Mouse (Mus musculus): ENCODE measurements at regions not wholly inside any gene's neighbourhood (a gene's known extent, or its start where the extent isn't known, plus 50 kb on each side); places are given as distances from the start of the nearest gene placed in this dataset.

DNA sequence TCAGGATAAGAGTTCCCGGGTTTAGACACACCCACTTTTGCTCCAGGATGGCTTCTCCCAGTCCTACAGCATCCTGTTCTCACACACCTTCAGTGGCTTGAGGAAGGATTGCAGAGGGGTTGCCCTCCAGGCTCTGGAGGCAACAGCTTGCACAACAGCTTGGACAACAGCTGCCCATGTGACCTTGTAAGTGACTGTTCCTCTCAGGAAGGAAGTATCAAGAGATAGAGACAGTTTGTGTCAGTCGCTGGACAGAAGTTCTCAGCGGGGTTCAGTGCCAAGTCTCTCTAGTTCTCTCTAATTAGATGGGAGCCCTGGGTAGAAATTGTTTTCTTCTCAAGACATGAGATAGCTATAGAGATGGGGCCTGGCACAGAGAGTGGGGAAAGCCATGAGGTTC lies 252.9 kb upstream of the Tle3 start:
- no peak overlapping the region for H3K4me3 ChIP-seq
- no peak for DNase-seq (ENCODE audit: low spot score)
- H3K36me3 ChIP-seq = no peaks in the 10 kb centered on the region
- H3K4me1 ChIP-seq = peaks cover 4% of the 10 kb centered on the region; the same call in 1 of the 2 replicates
- no peak overlapping the region for H3K27ac ChIP-seq
- 70% methylated on average over 3 of the region's 3 CpGs for WGBS
- H3K27me3 ChIP-seq (ENCODE audit: insufficient read depth, poor library complexity, severe bottlenecking) = peaks cover 58% of the 10 kb centered on the region
- no peaks in the 10 kb centered on the region for H3K9me3 ChIP-seq

DNA sequence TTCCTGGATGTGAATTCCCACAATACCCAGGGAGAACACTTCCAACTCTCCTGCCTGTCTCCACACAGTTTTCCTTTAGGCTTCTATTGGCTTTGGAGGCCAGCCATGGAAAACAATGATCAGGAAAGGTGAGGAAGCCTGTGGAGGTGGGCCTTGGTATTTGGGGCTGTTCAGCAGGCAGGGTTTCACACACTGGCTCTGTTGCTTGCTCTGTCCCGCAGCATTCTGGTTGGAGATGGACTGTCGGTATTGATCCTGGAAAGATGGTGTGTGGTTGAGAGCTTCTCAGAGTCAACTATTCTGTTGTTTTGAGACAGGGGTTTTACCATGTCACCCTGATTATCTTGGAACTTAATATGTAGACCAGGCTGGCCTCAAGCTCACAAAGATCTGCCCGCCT lies 251.6 kb upstream of the Tle3 start:
- no peak for DNase-seq (ENCODE audit: low spot score)
- no peak overlapping the region for H3K27ac ChIP-seq

DNA sequence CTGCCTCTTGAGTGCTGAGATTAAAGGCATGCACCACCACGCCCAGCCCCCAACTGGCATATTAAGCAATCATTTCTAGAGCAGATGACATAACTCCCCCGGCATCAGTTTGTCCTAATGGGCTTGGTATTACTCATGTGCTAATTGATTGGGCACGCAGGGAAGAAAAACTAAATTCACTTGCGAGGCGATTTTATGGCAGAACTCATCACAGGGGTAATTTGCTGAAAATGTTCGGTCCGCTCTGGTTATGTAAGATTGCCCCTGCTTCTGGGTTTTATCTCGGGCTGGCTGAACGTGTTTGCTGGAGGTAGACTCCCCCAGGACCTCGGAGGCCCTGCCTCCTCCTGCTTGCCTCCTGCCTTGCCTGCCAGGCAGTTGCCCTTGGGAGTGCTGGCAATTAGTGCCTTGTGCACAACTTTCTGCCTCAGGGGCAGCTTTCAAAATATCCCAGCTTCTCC lies 251.2 kb upstream of the Tle3 start:
- Histone ChIP-seq H3K4me1 (peaks cover 15% of the 10 kb centered on the region), H3K9me3 (no peaks in the 10 kb centered on the region), H3K27ac (no peak overlapping the region), H3K4me3 (no peak overlapping the region), H3K36me3 (no peaks in the 10 kb centered on the region), H3K27me3 (ENCODE audit: insufficient read depth, poor library complexity, severe bottlenecking) (peaks cover 57% of the 10 kb centered on the region)
- 69% methylated on average over 10 of the region's 10 CpGs for WGBS
- no peak for DNase-seq (ENCODE audit: low spot score)

More for the DNA sequence above, 251.6 kb upstream of the Tle3 start:
- peaks cover 57% of the 10 kb centered on the region for H3K27me3 ChIP-seq (ENCODE audit: insufficient read depth, poor library complexity, severe bottlenecking)
- no peak overlapping the region for H3K4me3 ChIP-seq
- WGBS = 81% methylated on average over 3 of the region's 3 CpGs
- no peaks in the 10 kb centered on the region for H3K36me3 ChIP-seq
- no peaks in the 10 kb centered on the region for H3K9me3 ChIP-seq
- peaks cover 11% of the 10 kb centered on the region for H3K4me1 ChIP-seq

DNA sequence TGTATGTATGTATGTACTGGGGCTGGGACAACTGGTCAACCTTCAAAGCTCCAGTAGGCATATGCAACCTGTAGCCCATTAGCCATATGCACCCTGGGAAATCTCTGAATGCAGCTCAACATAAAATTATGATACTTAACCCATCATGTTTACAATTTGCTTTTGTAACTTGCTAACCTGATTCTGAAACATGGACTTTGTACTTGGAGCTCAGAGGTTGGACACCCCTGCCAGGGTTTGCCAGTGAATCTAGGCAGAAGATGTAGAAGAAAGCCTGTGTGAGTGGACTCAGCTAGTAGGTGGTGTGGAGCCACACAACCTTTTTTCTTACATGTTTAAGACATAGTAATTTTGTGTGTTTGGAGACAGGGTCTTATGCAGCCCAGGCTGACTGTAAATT lies 248.7 kb upstream of the Tle3 start:
- Histone ChIP-seq H3K27ac (no peak overlapping the region), H3K36me3 (no peaks in the 10 kb centered on the region), H3K4me3 (no peak overlapping the region), H3K27me3 (ENCODE audit: insufficient read depth, poor library complexity, severe bottlenecking) (peaks cover 57% of the 10 kb centered on the region), H3K9me3 (no peaks in the 10 kb centered on the region), H3K4me1 (peaks cover 17% of the 10 kb centered on the region)
- no peak for DNase-seq (ENCODE audit: low spot score)

DNA sequence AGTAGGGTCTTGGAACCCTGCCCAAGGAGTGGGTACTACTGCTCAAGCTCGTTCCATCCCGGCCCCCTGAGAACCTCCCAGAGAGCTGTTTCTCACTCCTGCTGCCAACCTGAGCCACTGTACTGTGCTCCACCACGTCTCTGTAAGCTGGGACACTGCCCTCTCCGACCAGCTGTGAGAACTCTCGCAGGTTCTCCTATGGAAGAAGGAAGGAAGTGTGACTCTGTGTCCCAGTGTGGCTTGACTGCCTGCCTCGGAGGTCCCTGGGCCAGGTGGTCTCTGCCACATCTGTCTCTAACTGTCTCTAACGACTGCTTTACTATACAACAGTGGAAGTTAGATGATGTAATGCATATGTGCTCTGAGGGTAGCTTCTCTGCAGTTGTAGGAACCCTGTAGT lies 246.4 kb upstream of the Tle3 start:
- Histone ChIP-seq H3K9me3 (no peaks in the 10 kb centered on the region), H3K27ac (no peak overlapping the region), H3K4me3 (no peak overlapping the region), H3K36me3 (no peaks in the 10 kb centered on the region), H3K4me1 (peaks cover 17% of the 10 kb centered on the region), H3K27me3 (ENCODE audit: insufficient read depth, poor library complexity, severe bottlenecking) (peaks cover 66% of the 10 kb centered on the region)
- no peak for DNase-seq (ENCODE audit: low spot score)
- WGBS = 73% methylated on average over 7 of the region's 7 CpGs

DNA sequence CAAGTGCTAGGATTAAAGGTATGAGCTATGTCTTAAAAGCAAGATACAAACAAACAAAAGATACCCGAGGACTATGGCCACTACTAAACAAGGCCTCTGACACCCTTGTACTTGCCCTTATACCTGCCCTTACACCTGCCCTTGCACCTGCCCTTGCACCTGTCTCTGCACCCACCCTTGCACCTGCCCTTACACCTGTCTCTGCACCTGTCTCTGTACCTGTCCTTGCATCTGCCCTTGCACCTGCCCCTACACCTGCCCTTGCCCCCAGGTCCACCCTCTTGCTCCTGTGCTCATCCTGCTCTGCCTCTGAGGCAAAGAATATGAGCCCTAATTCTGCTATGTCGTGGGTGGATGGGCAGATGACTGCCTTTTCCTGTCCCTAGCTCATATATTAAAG lies 244.1 kb upstream of the Tle3 start:
- Histone ChIP-seq H3K9me3 (no peaks in the 10 kb centered on the region), H3K36me3 (no peaks in the 10 kb centered on the region), H3K27ac (no peak overlapping the region), H3K4me3 (no peak overlapping the region), H3K27me3 (ENCODE audit: insufficient read depth, poor library complexity, severe bottlenecking) (peaks cover 61% of the 10 kb centered on the region), H3K4me1 (peaks cover 14% of the 10 kb centered on the region)
- DNase-seq (ENCODE audit: low spot score) = no peak
- WGBS = 68% methylated on average over 2 of the region's 2 CpGs

DNA sequence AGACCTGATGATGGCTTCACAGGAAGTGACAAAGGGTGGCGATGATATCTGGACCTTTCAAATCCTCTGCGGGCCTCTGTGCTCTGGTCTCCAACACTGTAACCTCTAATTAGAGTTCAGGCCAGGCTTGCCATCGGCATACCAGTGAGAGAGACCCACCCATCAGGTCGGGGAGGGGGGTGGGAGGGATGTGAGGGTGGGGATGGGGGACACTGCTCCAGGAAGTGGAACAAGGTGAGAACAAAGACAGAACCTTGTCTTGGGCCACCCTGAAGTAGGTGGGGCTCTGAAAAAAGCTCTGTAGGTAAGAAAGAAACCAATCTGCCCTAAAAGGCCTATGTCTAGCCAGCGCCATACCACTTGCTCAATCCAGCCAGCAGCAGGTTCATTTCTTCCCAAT lies 243.0 kb upstream of the Tle3 start:
- Histone ChIP-seq H3K27ac (no peak overlapping the region), H3K9me3 (no peaks in the 10 kb centered on the region), H3K4me1 (peaks cover 14% of the 10 kb centered on the region), H3K4me3 (no peak overlapping the region), H3K27me3 (ENCODE audit: insufficient read depth, poor library complexity, severe bottlenecking) (peaks cover 65% of the 10 kb centered on the region), H3K36me3 (no peaks in the 10 kb centered on the region)
- 59% methylated on average over 5 of the region's 5 CpGs for WGBS
- DNase-seq (ENCODE audit: low spot score) = no peak

DNA sequence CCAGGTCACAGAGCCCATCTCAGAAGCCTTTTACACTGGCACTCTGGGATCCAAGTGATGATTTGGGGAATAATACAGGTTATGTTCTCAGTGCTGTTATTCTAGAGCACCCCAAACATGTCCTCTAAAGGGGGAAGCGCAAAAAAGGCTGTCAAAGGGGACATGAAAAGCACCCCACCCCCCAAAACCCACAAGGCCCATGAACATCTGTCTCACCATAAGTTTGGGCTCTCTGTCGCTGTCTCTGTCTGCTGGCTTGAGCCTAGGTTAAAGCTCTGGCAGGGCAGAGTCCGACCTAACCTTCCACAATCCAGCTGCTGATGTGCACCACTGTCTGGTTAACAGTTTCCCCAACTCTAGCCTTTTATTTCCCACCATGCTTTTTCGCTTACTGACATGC lies 241.3 kb upstream of the Tle3 start:
- Histone ChIP-seq H3K36me3 (no peaks in the 10 kb centered on the region), H3K27ac (no peak overlapping the region), H3K27me3 (ENCODE audit: insufficient read depth, poor library complexity, severe bottlenecking) (peaks cover 66% of the 10 kb centered on the region; the same call in 1 of the 2 replicates), H3K4me1 (peaks cover 15% of the 10 kb centered on the region), H3K9me3 (no peaks in the 10 kb centered on the region), H3K4me3 (no peak overlapping the region)
- WGBS = 74% methylated on average over 4 of the region's 4 CpGs
- DNase-seq (ENCODE audit: low spot score) = no peak

DNA sequence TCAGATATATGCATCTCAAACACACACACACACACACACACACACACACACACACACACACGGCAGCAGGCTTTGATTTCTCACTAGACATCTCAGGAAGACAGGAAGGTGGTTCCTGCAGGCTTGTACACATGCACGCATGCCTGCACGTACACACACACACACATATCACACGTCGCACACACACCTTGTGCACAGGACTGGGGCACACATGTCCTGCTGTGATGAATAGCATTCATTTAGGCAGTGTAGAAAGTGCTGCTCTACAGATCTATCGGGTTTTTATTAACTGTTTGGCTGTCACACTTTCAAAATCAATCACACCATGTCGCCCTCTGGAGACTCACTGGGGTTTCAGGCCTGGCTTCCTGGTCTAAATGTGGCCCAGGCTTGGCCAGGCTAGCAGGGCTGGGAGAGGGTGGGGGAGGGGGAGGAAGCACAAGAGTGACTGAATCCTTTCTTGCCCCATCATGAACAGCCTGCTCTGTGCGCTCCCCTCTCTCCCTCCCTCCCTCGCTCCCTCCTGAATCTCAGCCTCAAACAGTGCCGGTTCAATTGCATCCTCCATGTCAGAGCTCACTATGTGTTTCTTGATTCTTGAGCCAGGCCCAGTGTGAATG lies 236.8 kb upstream of the Tle3 start:
- H3K27me3 ChIP-seq (ENCODE audit: insufficient read depth, poor library complexity, severe bottlenecking) = peaks cover 42% of the 10 kb centered on the region; the same call in 1 of the 2 replicates
- H3K27ac ChIP-seq = no peak overlapping the region
- DNase-seq (ENCODE audit: low spot score) = no peak
- H3K4me1 ChIP-seq = peaks cover 22% of the 10 kb centered on the region
- H3K9me3 ChIP-seq = no peaks in the 10 kb centered on the region
- H3K36me3 ChIP-seq = no peaks in the 10 kb centered on the region
- WGBS = 54% methylated on average over 10 of the region's 10 CpGs
- H3K4me3 ChIP-seq = no peak overlapping the region

DNA sequence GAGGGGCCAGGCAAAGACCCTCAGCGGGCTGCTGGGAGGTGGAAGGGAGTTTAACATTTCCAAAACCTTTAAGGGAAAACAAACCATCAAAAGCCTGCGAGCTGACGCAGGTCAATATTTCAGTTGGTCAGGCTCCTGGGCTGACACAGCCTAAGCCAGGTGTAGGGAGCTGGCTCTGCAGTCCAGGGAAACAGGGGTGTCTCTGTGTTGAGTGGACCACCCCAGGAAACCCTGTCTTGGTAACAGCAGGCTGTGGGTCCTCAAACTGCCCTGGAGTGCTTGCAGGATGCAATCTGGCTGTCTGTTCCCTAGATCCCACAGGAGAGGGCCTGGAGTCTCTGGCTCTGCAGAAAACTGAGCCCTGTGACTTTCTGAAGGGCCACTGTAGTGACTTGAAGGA lies 236.2 kb upstream of the Tle3 start:
- H3K27ac ChIP-seq = no peak overlapping the region
- no peak overlapping the region for H3K4me3 ChIP-seq
- H3K27me3 ChIP-seq (ENCODE audit: insufficient read depth, poor library complexity, severe bottlenecking) = peaks cover 43% of the 10 kb centered on the region; the same call in 1 of the 2 replicates
- H3K36me3 ChIP-seq = no peaks in the 10 kb centered on the region
- no peaks in the 10 kb centered on the region for H3K9me3 ChIP-seq
- no peak for DNase-seq (ENCODE audit: low spot score)
- peaks cover 22% of the 10 kb centered on the region for H3K4me1 ChIP-seq
- WGBS = 65% methylated on average over 3 of the region's 3 CpGs

DNA sequence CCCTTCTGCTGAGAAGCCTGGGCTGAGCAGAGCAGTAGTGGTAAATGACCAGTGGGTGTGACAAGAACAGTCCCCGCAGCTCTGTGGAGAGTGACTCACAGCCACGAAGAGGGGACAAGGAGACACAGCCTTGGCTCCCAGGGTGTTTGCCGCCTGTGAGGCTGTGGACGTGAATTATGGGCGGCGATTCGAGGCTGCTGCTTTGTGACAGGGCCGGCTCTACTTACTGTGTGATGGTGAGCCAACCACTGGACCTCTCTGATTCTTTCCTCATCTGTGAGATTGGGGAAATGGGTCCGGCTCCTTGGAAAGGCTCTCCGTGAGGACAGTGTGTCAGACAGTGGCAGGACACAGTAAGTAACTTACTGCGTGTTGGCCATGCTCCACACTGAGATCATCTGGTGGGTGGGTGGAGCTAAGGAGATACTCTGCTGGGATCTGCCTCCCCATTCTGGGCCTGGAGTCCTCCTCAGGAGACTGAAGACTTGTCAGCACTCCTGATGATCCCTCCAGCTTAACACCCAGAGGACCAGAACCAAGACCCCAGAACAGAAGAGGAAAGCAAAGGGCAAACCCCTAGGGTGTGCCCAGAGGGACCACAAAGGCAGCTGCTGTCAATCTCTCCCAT lies 233.3 kb upstream of the Tle3 start:
- 59% methylated on average over 11 of the region's 11 CpGs for WGBS

DNA sequence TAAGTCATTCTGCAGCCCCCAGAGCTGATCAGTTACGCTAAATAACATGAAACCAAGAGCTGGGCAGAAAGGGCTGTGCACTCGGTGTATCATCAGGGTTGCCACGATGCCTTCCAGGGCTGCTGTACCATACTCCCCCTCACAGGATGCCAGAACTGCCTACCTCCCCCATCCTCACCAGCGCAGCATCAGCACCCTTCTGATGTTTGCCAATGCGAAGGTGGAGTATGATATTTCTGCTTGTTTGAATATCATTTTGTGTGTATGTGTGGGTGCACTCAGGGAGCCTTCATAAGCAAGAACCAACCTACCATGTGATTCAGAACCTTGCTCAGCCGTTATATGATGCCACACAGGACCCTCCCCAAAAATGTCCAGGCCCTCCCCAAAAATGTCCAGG lies 229.1 kb upstream of the Tle3 start:
- DNase-seq (ENCODE audit: low spot score) = no peak
- 85% methylated on average over 6 of the region's 6 CpGs for WGBS
- Histone ChIP-seq H3K36me3 (no peaks in the 10 kb centered on the region), H3K27ac (no peak overlapping the region), H3K9me3 (no peaks in the 10 kb centered on the region), H3K4me1 (0 out of 2 replicates have a peak, but pooled peaks cover 2% of the 10 kb centered on the region), H3K4me3 (no peak overlapping the region), H3K27me3 (ENCODE audit: insufficient read depth, poor library complexity, severe bottlenecking) (peaks cover 36% of the 10 kb centered on the region)

More for the DNA sequence above, 233.3 kb upstream of the Tle3 start:
- no peak overlapping the region for H3K4me3 ChIP-seq
- H3K4me1 ChIP-seq = peaks cover 22% of the 10 kb centered on the region
- no peaks in the 10 kb centered on the region for H3K36me3 ChIP-seq
- H3K9me3 ChIP-seq = no peaks in the 10 kb centered on the region
- no peak for DNase-seq (ENCODE audit: low spot score)
- H3K27me3 ChIP-seq (ENCODE audit: insufficient read depth, poor library complexity, severe bottlenecking) = peaks cover 37% of the 10 kb centered on the region; the same call in 1 of the 2 replicates
- H3K27ac ChIP-seq = no peak overlapping the region

DNA sequence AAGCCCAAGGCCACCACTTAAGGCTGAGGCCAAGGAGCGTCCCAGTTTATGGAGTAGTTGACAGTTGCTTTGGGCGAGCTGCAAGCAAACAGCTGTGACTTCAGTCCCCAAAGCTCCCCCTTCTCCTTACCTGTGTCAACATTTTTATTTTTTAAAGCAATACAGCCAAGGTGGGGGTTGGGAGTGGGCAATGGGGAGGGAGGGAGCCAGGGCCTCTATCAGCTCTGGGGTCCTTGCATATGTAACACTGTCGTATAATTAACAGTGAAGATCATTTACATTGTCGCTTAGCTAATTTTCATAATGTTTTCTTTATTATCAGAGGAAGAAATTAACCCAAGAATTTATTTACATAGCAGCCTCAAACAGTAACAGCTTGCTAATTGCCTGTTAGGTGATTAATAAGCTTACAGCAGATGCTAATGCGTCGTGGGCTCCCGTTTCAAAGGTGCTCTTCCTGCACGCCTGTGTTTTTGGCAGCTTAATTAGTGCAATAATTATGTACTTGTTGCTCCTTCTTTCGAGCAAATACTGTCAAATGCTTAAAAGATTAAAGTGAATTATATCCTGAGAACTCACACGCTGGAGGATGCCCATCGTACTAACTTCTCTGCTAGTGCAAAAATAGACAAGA lies 227.4 kb upstream of the Tle3 start:
- peaks cover 31% of the 10 kb centered on the region for H3K27me3 ChIP-seq (ENCODE audit: insufficient read depth, poor library complexity, severe bottlenecking)
- no peak overlapping the region for H3K4me3 ChIP-seq
- H3K9me3 ChIP-seq = no peaks in the 10 kb centered on the region
- no peak overlapping the region for H3K27ac ChIP-seq
- H3K4me1 ChIP-seq = no peaks in the 10 kb centered on the region
- DNase-seq (ENCODE audit: low spot score) = no peak
- H3K36me3 ChIP-seq = no peaks in the 10 kb centered on the region
- 64% methylated on average over 11 of the region's 11 CpGs for WGBS
